Mouse (Mus musculus): ENCODE results near the gene Sspn. TPM values are rescaled to one million over a fixed set of nuclear protein-coding genes. Genes with fewer than 3 reads are reported as not detected.

The Sspn gene
- polyA plus RNA-seq, 1 experiment from 2014 or later, result 19.1 TPM

DNA sequence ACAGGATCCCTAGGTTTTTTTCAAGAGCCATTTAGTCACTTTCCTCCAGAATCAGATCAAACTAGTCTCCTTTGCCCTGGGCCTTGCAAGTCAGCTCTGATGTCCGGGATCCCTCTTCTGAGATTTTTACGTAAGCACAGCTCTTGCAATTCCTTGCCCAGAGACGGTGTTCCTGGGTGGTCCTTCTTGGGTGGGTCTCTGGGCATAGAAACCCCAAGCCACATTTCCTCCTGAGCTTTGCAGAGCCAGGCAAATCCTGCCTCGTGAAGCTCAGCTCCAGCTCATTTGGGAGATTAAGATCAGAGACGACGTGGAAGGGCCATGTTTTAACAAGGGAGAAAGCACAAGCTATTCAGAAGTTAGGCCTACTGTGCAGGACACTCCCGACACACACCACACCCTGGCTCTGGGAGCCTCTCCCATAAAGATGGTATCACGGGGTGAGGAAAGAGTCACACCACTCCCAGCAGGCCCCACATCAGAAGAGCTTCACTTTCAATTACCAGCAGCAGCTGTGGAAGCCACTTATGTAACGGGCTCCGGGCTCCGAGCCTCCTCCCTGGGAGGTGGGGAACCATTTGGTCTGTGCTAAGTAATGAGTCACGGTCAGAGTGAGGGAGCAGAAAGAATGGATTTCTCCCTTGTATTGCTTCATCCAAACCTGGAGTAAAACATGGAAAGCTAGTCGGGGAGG is 67.0 kb downstream of the Sspn start:
- Histone ChIP-seq H3K9ac (ENCODE audit: low read depth, low read length) (no peak overlapping the region), H3K27ac (replicated peaks; ENCODE audit: low read depth, low read length) (peak overlapping the region; percentile 46; the same call in 1 of the 2 replicates), H3K9me3 (ENCODE audit: control insufficient read depth, low read length) (no peaks in the 10 kb centered on the region), H3K4me1 (ENCODE audit: control insufficient read depth, insufficient read depth, low read length) (peaks cover 12% of the 10 kb centered on the region), H3K27me3 (replicated peaks; ENCODE audit: control insufficient read depth, insufficient read depth, low read length) (no peaks in the 10 kb centered on the region; the same call in 1 of the 2 replicates), H3K36me3 (ENCODE audit: control insufficient read depth, insufficient read depth, low read length) (no peaks in the 10 kb centered on the region), H3K4me3 (ENCODE audit: low read depth, low read length) (no peak overlapping the region), H3K4me2 (ENCODE audit: low read depth, low read length) (peak overlapping the region; percentile 4; the same call in 1 of the 2 replicates)
- 17% methylated on average over 13 of the region's 13 CpGs for WGBS
- peak; percentile 92 for DNase-seq (ENCODE audit: low spot score)
- ATAC-seq (ENCODE audit: low read depth), result peak; percentile 92

DNA sequence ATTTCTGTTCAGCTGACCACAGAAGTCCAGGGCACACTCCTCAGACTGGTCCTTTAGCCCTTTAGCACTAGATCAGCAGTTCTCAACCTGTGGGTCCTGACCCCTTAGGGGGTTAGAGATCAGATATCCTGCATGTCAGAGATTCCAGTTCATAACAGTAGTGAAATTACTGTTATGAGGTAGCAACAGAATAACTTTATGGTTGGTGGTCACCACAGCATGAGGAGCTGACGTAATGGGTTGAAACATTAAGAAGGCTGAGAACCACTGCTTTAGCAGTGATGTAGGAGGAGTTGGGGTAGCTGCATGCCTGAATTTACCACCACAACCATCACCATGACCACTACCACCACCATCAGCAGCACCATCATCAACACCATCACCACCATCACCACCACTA is 69.3 kb downstream of the Sspn start:
- H3K4me2 ChIP-seq (ENCODE audit: low read depth, low read length), result no peak overlapping the region
- H3K9me3 ChIP-seq (ENCODE audit: control insufficient read depth, low read length), result no peaks in the 10 kb centered on the region
- no peak overlapping the region for H3K27ac ChIP-seq (replicated peaks; ENCODE audit: low read depth, low read length)
- WGBS, result 86% methylated on average over 1 of the region's 1 CpGs
- H3K36me3 ChIP-seq (ENCODE audit: control insufficient read depth, insufficient read depth, low read length), result no peaks in the 10 kb centered on the region
- H3K4me1 ChIP-seq (ENCODE audit: control insufficient read depth, insufficient read depth, low read length), result peaks cover 12% of the 10 kb centered on the region
- DNase-seq (ENCODE audit: low spot score) (no peak), ATAC-seq (ENCODE audit: low read depth) (no peak)
- H3K4me3 ChIP-seq (ENCODE audit: low read depth, low read length), result no peak overlapping the region
- no peak overlapping the region for H3K9ac ChIP-seq (ENCODE audit: low read depth, low read length)
- H3K27me3 ChIP-seq (replicated peaks; ENCODE audit: control insufficient read depth, insufficient read depth, low read length), result no peaks in the 10 kb centered on the region; the same call in 1 of the 2 replicates

DNA sequence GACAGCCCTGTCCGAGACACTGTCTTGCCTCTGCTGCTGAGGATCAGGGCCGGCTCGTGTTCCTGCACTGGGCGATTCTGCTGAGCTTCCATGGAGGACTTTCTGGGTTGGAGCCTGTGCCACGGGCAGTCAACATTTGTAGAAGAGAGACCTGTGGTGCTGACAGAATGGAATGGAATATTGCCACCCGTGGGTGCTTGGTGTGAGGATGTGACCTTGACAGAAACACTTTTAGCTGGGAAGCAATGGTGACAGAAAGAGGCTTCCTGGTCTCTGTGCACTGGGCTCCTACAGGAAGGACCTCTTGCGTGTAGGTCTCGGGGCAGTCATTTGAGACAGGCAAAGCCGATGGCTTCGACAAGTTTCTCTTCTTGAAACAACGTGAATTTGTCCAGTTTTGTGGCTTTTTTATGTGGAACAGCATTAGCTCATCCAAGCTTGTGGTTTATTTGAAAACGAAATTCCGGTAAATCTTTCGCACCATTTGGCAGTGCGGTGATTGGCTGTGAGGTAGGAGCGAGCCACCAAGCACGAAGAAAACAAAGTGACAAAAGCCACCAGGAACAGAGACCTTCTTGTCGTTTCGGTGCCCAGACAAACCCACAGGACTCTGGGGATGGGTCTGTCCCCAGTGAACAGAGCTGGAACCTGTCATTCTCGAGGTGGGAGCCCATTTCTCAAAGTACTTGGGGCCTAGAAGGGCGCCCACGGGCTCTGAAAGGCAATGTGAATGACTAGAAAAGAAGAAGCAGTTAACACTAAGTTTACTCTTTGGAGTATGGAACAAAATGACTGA is 70.2 kb downstream of the Sspn start:
- Histone ChIP-seq H3K4me2 (ENCODE audit: low read depth, low read length) (no peak overlapping the region), H3K27ac (replicated peaks; ENCODE audit: low read depth, low read length) (no peak overlapping the region), H3K4me1 (ENCODE audit: control insufficient read depth, insufficient read depth, low read length) (peaks cover 12% of the 10 kb centered on the region), H3K36me3 (ENCODE audit: control insufficient read depth, insufficient read depth, low read length) (no peaks in the 10 kb centered on the region), H3K9me3 (ENCODE audit: control insufficient read depth, low read length) (no peaks in the 10 kb centered on the region), H3K27me3 (replicated peaks; ENCODE audit: control insufficient read depth, insufficient read depth, low read length) (no peaks in the 10 kb centered on the region; the same call in 1 of the 2 replicates), H3K4me3 (ENCODE audit: low read depth, low read length) (no peak overlapping the region), H3K9ac (ENCODE audit: low read depth, low read length) (no peak overlapping the region)
- WGBS, result 89% methylated on average over 22 of the region's 22 CpGs
- no peak for DNase-seq (ENCODE audit: low spot score)
- ATAC-seq (ENCODE audit: low read depth), result no peak

DNA sequence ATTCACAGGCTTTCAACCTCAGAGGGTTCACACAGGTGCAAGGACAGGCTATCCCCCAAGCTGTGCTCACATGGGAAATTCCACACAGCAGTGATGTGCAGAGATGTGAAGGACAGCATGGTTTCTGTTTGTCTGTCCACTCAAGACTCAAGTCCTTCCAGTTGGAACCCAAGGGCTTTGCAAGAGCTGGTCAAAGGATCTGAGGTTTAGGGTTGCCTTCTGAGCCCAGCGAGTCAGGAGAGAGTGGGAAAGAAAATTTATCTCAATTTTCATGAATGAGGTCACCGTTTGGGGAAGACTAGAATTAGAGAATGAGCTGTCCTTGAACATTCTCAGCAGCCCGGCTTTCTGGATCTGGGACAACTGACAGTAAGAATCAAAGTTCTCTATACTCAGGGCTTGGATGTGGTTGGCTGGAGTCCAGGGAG is 72.7 kb downstream of the Sspn start:
- H3K36me3 ChIP-seq (ENCODE audit: control insufficient read depth, insufficient read depth, low read length), result no peaks in the 10 kb centered on the region
- WGBS, result 63% methylated on average over 3 of the region's 3 CpGs
- H3K27me3 ChIP-seq (replicated peaks; ENCODE audit: control insufficient read depth, insufficient read depth, low read length), result peaks cover 4% of the 10 kb centered on the region; the same call in 1 of the 2 replicates

DNA sequence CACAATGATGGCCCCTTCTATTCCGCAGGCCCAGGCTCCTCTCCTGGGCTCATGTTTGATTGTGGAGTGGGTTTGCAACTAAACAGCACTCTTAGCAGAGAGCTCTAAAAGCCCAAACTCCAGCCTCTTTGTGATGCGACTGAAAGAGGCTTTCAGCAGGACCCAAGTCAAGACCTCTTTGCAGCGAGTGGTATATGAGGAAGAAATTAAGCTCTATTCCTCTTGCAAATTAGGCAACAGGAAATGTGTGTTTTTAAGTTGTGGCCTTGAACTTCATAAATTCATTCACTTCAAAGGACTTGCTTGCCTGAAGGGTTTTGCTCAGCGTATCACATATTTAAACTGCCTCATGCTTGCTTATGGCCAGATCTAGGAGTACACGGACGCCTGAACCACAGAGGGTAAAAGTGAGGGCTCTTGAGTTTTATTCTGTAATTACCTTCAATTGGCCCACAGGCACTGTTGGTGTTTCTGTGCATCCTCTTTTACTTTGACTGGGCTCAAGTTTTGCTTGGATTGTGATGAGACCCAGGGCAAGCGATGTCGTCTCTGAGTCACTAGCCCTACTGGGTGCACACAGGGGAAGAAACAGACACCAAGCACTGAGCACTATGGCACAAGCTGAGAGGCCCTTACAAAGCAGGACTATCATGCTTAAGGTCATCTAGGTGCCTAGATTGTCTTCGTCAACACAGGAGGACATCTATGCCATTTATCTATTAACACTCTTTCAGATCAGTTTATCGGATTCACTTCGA is 73.9 kb downstream of the Sspn start:
- no peaks in the 10 kb centered on the region for H3K9me3 ChIP-seq (ENCODE audit: control insufficient read depth, low read length)

More for the DNA sequence above, 72.7 kb downstream of the Sspn start:
- peaks cover 22% of the 10 kb centered on the region for H3K4me1 ChIP-seq (ENCODE audit: control insufficient read depth, insufficient read depth, low read length)
- H3K4me2 ChIP-seq (ENCODE audit: low read depth, low read length), result no peak overlapping the region
- DNase-seq (ENCODE audit: low spot score) (no peak), ATAC-seq (ENCODE audit: low read depth) (no peak)
- no peak overlapping the region for H3K9ac ChIP-seq (ENCODE audit: low read depth, low read length)
- no peaks in the 10 kb centered on the region for H3K9me3 ChIP-seq (ENCODE audit: control insufficient read depth, low read length)
- H3K27ac ChIP-seq (replicated peaks; ENCODE audit: low read depth, low read length), result no peak overlapping the region
- H3K4me3 ChIP-seq (ENCODE audit: low read depth, low read length), result no peak overlapping the region

DNA sequence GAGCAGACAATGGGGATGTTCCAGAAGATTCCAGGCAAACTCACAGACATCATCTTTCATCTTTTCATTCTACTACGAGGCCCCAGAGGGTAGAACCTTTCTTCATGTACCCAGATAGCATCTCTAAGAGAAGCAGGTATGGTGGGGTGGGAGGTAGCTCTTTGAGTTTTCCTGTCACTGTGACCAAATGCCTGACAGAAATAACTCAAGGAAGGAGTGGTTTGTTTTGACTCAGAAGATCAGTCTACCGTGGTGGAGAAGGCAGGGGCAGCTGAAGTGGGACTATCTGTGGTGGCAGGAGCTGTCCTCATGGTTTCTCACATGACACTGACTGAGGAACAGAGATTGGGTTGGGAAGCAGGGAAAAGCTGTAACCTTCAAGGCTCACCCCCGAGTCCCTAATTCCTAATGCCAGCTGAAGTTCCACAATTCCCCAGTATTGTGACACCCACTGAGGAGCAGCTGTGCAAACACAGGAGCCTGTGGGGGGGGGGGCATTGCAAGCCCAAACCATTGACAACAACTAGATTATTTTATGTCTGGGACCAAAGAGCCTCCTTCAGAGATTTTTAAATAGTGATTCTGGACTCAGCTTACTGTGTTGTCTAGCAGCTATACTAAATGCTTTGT is 74.6 kb downstream of the Sspn start:
- Histone ChIP-seq H3K9ac (ENCODE audit: low read depth, low read length) (no peak overlapping the region), H3K9me3 (ENCODE audit: control insufficient read depth, low read length) (no peaks in the 10 kb centered on the region), H3K4me2 (ENCODE audit: low read depth, low read length) (no peak overlapping the region), H3K27ac (replicated peaks; ENCODE audit: low read depth, low read length) (no peak overlapping the region), H3K4me1 (ENCODE audit: control insufficient read depth, insufficient read depth, low read length) (peaks cover 33% of the 10 kb centered on the region), H3K4me3 (ENCODE audit: low read depth, low read length) (no peak overlapping the region), H3K27me3 (replicated peaks; ENCODE audit: control insufficient read depth, insufficient read depth, low read length) (peaks cover 5% of the 10 kb centered on the region; the same call in 1 of the 2 replicates), H3K36me3 (ENCODE audit: control insufficient read depth, insufficient read depth, low read length) (no peaks in the 10 kb centered on the region)
- DNase-seq (ENCODE audit: low spot score), result peak; percentile 44
- no peak for ATAC-seq (ENCODE audit: low read depth)
- WGBS, result 52% methylated on average over 3 of the region's 3 CpGs

More for the DNA sequence above, 73.9 kb downstream of the Sspn start:
- Histone ChIP-seq H3K4me1 (ENCODE audit: control insufficient read depth, insufficient read depth, low read length) (peaks cover 28% of the 10 kb centered on the region), H3K36me3 (ENCODE audit: control insufficient read depth, insufficient read depth, low read length) (no peaks in the 10 kb centered on the region), H3K4me2 (ENCODE audit: low read depth, low read length) (no peak overlapping the region), H3K9ac (ENCODE audit: low read depth, low read length) (no peak overlapping the region), H3K27ac (replicated peaks; ENCODE audit: low read depth, low read length) (no peak overlapping the region), H3K4me3 (ENCODE audit: low read depth, low read length) (no peak overlapping the region), H3K27me3 (replicated peaks; ENCODE audit: control insufficient read depth, insufficient read depth, low read length) (peaks cover 5% of the 10 kb centered on the region; the same call in 1 of the 2 replicates)
- WGBS, result 70% methylated on average over 11 of the region's 11 CpGs
- DNase-seq (ENCODE audit: low spot score), result no peak
- ATAC-seq (ENCODE audit: low read depth), result no peak

DNA sequence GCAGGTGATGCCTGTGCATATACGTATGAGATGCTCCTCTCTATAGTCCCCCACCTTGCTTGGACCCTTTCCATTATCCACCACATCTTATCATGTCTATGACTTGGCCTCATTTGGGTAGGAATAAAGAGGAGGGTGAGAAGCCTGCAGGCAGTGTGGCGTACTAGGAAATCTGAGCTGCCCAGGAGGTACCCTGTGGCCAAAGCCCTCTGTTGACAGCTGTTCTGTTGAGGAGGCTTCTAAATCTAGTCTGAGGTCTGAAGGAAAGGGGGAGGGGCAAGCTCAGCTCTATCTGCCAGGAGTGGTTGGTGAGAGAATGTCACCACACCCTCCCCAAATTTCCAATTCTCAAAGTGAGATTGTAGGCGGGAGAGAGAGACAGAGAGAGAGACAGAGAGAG is 75.3 kb downstream of the Sspn start:
- ATAC-seq (ENCODE audit: low read depth) (peak; percentile 72; the same call in 1 of the 2 replicates), DNase-seq (ENCODE audit: low spot score) (peak; percentile 70)
- H3K9me3 ChIP-seq (ENCODE audit: control insufficient read depth, low read length), result no peaks in the 10 kb centered on the region
- H3K4me1 ChIP-seq (ENCODE audit: control insufficient read depth, insufficient read depth, low read length), result peaks cover 33% of the 10 kb centered on the region
- WGBS, result 59% methylated on average over 3 of the region's 3 CpGs
- no peaks in the 10 kb centered on the region for H3K36me3 ChIP-seq (ENCODE audit: control insufficient read depth, insufficient read depth, low read length)
- no peak overlapping the region for H3K9ac ChIP-seq (ENCODE audit: low read depth, low read length)
- no peak overlapping the region for H3K4me2 ChIP-seq (ENCODE audit: low read depth, low read length)
- H3K4me3 ChIP-seq (ENCODE audit: low read depth, low read length), result no peak overlapping the region
- peaks cover 5% of the 10 kb centered on the region; the same call in 1 of the 2 replicates for H3K27me3 ChIP-seq (replicated peaks; ENCODE audit: control insufficient read depth, insufficient read depth, low read length)
- H3K27ac ChIP-seq (replicated peaks; ENCODE audit: low read depth, low read length), result no peak overlapping the region

DNA sequence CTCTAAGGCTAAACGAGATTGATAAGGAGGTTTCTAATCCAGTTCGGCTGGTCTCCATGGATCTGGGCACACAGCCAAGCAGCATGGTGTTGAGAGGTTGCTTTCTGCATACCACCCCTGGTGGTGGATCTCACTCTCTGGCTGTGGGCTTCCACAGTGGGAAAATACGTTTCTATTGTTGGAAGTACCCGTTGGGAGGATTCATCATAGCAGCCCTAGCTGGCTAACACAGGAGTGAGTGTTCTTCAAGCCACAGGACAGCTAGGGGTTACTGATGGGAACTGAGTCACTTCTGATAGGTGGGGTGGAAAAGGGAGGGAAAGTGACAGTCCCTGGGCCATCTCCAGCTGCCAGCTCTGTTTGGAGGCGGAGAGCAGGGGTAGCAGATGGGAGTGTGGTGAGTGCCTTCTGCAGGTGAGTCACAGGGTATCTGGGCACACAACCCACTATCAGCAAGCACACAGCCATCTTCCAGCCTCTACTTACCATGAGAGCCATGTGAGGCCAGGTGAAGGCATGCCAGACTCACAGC is 77.1 kb downstream of the Sspn start:
- Histone ChIP-seq H3K27ac (replicated peaks; ENCODE audit: low read depth, low read length) (no peak overlapping the region), H3K4me3 (ENCODE audit: low read depth, low read length) (no peak overlapping the region), H3K4me2 (ENCODE audit: low read depth, low read length) (no peak overlapping the region), H3K9me3 (ENCODE audit: control insufficient read depth, low read length) (no peaks in the 10 kb centered on the region), H3K36me3 (ENCODE audit: control insufficient read depth, insufficient read depth, low read length) (no peaks in the 10 kb centered on the region), H3K27me3 (replicated peaks; ENCODE audit: control insufficient read depth, insufficient read depth, low read length) (0 out of 2 replicates have a peak, but pooled peaks cover 5% of the 10 kb centered on the region), H3K4me1 (ENCODE audit: control insufficient read depth, insufficient read depth, low read length) (peaks cover 33% of the 10 kb centered on the region), H3K9ac (ENCODE audit: low read depth, low read length) (no peak overlapping the region)
- ATAC-seq (ENCODE audit: low read depth), result peak; percentile 23; the same call in 1 of the 2 replicates
- peak; percentile 82 for DNase-seq (ENCODE audit: low spot score)
- WGBS, result 33% methylated on average over 5 of the region's 5 CpGs
